Mouse (Mus musculus) heart, postnatal 0 days (tissue): ENCODE measurements around the gene Erlec1.

ENCODE experiments used
- CTCF ChIP-seq: IDR thresholded peaks from 2 replicates; pipeline ENCODE4 v1.5.1; 2016; ENCODE audit warnings: antibody characterized with exemption, control low read depth, low read depth
- EP300 ChIP-seq: IDR thresholded peaks from 2 replicates; pipeline ENCODE4 v1.6.1; 2016; ENCODE audit warnings: antibody characterized with exemption, low read depth

GRCm38 (mm10) chr11:30885171-30885871 is 68.8 kb downstream of the Erlec1 start, which contains the start of the genes Gpr75 and Asb3:
- TF ChIP-seq CTCF: no peak
- TF ChIP-seq EP300: no peak
